Mouse (Mus musculus) colon, adult 2 months (tissue): ENCODE results near the gene Nfib. TPM values are rescaled to one million over a fixed set of nuclear protein-coding genes. Genes with fewer than 3 reads are reported as not detected.

Source experiments
- polyA plus RNA-seq: library from polyadenylated mRNA; depleted of rRNA; stranded (reverse); fragments of >200 nt; gene quantifications from 2 replicates; pipeline ENCODE4 v1.2.3, GENCODE M21; 2012; rRNA removed

Gene Nfib
- polyA plus RNA-seq: 8.4 and 8.9 TPM in 2 replicates

GRCm38 (mm10) chr4:82704841-82705794 is at the start of gene Nfib:
Gene Nfib (minus strand): TSS chr4:82705750.

Other genes starting within 250 kb of the Nfib start
- gene Zdhhc21, start 154.2 kb upstream of the Nfib start, polyA plus RNA-seq: 2.8 and 5.0 TPM in 2 replicates
- gene Cer1, start 179.4 kb upstream of the Nfib start, polyA plus RNA-seq: not detected in 2 replicates